Mouse (Mus musculus) cerebellum, adult 18-20 months (tissue): ENCODE measurements around the gene Sct.

Source experiments
- DNase-seq, 2 experiments: peaks; one replicate each; pipeline ENCODE4 v3.0.0; 2021

Sct gene

DNA sequence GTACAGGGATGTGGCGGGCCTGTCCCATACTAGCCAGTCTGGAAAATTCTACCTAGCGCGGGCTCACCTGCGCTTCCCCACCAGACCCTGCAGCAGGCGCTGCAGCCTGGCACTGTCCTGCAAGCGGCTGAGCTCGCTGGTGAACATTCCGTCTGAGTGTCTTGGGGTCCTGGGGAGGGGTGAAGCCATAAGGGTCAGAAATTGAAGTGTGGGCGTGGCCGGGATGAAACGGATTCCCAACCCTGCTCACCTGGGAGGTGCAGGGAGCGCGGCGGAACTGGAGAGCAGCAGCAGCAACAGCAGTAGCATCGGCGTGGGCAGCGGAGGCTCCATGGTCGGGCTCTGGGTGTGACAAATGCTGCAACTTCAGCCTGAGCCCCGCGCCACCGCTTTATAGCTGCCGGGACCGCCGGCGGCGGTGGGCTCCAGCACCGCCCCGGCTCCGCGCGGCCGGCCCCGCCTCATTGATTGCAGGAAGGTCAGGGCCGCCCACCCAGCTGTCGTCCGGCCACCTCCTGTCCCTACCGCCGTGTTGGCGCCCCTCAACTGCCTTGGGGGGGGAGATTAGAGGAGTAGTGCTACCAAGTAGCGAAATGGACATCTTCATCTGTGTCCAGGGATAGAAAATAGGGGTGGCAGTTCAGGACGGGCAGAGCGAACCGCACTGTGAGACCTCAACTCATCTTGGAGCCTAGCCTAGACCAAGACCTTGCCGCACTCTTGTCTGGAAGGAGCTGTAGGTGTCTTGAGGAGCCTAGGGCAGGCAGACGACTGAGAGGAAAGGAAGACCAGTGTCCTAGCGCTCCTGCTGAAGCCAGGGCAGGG, at the start of gene Sct:
TSS of gene Sct (minus strand) at position 368 of the 825 bp plus-strand sequence.
- peak; percentile 64 to 73 for DNase-seq

DNA sequence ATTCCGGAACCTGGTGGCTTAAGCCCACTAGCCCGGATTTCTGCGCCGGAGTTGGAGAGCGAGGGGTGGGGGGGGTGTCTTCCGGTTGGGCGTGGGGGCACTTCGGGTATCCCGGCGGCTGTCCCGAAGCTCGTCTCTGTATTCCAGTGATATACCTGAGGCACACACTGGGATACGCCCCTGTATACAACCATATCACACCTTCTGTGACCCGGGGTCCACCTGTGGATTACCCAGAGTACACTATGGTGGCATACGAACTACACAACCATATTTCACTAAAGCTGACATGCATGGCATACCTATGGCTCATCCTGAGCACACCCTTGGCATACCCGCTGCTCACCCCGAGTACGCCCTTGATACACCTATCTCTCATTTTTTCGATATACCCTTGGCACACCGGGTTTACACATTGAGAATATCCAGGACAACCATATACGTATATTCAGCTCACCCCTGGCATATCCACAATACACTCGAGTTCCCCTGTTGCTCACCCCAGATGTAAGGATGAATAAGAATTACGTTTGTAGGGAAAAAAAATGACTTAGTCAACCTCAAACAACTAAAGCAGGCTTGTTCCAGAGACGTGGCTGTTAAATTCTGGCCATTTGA, 49.5 kb upstream of the Sct start:
- DNase-seq: no peak

DNA sequence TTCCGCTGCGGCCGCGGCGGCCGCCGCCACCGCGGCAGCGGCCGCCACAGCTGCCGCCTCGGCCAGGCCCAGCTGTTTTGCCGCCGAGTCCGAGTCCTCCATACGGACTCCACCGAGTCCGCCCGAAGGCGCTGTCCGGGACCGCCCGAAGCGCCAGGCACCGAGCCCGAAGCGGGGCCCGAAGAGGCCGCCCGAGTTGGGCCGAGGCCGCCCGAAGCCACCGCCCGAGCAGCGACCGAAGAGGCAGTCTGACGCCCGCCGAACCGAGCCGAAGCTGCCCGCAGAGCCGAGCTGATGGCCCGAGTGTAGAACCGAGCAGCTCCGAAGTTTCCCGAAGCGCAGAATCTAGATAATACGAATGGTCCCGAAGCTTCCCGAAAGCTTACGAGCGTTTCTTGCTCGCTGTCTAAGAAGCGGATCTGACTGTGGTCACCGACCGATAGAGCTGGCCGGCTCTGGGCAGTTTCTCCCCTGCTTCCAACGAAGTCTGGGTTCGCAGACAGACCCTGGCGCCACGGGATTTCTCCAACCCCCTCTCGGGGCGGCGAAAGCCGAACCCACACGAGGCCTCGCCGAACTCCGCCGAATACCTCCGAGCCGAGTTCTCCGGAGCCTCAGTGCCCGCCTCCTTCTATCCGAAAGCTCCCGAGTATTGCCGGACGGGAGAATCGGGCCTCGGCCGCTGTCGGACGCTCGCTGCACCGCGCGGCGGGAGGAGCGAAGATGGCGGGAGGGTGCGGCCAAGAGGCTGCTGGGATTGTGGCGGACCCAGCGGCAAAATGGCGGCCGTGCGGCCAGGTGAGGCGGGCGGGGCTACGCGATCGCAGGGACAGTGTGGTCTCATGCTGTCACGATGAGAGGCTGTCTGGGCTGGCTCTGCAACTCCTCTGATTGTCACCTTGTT, 48.8 kb upstream of the Sct start, which contains the start of the genes Deaf1 and Tmem80:
TSS of gene Deaf1 (minus strand) at position 222 of the 904 bp plus-strand sequence.
TSS of gene Tmem80 (plus strand) at position 271 of the 904 bp plus-strand sequence.
- peak; percentile 99 to 100 for DNase-seq

DNA sequence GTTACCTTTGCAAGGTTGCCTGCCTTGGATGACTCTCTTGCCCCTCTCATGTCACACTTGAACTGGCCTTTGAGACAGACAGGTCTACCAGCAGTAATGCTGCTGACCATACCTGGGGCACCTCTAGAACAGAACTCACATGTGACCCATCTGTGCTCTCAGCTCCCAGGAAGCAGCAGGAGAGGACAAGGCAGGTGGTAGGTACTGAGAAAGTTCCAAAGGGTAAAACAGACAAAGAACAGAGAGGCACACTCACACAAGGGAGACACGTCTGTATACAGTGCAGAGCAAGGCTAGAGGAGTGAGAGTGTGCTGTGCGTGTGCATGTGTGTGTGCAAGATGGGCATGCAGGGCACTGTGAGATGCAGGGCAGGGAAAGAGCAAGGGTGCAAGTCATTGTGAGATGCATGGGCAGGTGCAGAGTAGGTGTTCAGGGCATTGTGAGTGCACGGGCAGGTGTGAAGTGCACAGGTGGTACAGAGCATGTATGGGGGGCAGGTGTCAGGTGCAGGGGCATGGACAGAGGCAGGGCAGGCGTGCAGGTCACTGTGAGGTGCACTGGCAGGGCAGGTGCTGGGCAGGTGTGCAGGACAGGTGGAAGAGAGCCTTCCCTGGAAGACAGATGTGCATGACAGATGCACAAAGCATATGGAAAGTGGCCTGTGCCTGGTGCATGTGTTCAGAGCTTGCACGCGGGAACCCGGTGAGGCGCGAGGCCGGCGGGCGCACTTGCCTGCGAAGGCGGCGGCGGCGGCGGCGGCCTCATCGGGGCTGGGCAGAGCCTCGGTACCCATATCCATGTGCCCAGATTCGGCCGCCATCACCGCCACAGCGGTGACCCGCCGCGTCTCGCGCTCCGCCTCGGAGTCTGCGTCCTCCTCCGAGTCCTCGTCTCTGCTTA, 47.9 kb upstream of the Sct start:
- DNase-seq: peak; percentile 41 to 49

DNA sequence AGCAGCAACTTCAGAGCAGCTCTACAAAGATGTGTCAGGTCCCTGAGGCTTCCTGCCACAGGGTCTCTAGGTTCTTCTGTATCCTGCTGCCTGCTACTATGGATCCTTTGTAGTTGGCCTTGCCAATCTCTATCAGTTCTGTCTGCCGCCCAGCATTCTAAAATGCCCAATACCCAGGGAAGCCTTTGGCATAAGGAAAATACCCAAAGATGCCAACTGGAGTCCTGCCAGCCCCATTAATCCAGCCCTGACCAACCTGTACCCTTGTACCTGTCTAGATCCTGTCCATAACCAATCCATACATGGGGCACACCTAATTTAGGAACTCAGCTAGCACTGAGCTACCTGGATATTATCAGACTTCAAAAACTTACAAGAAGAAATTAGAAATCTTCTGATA, 45.8 kb upstream of the Sct start:
- peak; percentile 34 to 47 for DNase-seq

DNA sequence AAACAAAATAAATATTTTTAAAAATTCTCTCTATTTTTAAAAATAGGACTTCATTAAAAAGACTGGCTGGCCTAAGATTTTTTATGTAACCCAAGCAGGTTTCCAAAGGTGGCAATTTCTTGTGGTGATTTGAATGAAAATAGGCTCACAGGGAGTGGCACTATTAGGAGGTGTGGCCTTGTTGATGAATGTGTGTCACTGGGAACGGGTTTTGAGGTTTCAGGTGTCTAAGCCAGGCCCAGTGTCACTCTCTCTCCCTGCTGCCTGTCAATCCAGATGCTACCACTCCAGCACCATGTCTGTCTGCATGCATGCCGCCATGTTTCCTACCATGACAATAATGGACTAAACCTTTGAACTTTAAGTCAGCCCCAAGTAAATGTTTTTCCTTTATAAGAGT, 40.5 kb upstream of the Sct start:
- DNase-seq: no peak

DNA sequence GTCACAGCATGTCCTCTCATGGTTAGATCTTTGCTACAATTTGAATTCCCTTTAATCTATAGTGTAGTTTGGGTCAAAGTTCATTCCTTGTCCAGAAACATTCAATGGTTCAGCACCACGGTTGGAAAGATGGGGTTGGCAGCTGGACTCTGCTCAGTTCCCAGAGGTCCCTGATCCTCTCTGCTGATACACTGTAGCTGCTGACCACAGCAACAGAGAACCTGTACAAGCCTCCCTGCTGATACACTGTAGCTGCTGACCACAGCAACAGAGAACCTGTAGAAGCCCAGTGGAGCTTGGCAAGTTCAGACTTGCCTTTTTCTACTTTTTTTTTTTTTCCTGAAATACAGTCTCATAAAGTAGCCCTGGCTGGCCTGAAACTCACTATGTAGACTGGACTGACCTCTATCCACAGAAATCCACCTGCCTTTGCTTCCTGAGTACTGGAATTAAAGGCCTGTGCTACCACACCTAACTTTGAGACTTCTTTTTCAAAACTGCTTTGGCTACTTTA, 38.7 kb upstream of the Sct start:
- DNase-seq: no peak

DNA sequence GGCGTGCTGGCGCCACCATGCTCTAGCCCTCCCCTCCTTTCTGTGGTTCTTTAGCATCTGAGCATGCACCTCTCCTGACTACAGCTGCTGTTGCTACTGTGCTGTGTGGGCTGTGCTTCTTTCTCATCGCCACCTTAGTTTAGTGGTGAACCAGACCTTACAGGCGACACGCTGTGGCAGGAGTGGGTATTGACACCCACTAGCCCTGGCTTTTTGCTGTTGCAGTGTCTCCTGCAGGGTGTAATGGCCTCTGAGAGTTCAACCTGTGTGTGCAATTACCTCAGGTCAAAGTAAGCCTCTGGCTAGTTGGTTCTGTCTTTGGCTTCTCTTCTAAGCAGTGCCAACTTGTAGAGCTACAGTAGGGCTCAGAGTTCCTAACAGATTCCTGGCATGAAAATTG, 37.0 kb upstream of the Sct start:
- DNase-seq: peak; percentile 42 to 51

DNA sequence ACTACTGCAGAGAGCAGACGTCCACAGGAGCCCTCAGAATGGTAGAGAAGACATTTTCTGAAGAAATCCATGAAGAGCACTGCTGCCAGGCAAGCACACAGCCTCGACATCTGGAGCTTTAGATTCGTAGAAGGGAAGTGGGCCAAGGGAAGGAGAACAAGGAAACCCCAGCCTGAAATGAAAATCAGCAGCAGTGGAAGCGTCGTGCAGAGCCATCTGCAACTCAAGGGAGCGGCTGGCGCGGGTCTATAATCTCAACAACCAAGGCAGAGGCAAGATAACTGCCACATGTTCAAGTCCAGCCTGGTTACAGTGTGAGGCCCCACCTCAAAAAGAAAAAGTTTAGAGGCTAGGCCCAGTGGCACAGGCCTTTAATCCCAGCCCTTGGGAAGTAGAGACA, 36.1 kb upstream of the Sct start:
- no peak for DNase-seq

DNA sequence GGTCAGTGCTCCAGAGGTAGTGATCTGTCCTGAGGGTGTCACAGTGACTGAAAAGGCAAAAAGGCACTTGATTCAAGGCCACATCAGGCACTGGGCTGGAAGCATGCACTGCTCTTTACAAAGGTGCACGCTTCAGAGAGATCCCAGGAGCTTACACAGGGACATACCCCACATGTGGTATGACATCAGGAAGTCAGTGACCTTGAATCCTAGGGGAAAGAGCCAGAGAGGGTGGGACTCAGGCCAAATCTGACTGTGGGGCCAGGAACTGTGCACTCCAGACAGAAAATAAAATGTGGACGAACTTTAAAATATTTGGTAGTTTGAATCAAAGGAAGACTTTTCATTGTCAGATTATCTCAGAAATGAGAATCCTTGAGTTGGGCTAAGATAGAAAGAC, 35.5 kb upstream of the Sct start:
- DNase-seq: no peak

DNA sequence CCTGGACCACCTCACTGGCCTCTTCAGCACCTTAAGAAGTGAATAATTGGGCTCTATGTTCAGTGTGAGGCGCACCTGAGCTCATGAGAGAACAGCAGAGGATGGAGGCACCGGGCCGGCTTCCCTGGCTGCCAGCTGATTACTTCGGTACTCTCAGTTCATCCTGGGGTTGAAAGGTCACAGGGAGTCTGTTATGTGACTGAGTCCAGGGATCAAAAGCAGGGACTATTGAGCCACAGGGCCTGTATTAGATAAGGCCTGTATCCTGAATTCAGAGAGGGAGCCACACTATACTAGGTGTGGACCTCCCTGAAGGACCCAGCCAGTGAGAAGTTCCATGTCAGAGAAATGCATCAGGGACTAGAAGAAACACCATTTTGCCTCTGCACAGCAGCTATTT, 25.6 kb upstream of the Sct start:
- DNase-seq: no peak

DNA sequence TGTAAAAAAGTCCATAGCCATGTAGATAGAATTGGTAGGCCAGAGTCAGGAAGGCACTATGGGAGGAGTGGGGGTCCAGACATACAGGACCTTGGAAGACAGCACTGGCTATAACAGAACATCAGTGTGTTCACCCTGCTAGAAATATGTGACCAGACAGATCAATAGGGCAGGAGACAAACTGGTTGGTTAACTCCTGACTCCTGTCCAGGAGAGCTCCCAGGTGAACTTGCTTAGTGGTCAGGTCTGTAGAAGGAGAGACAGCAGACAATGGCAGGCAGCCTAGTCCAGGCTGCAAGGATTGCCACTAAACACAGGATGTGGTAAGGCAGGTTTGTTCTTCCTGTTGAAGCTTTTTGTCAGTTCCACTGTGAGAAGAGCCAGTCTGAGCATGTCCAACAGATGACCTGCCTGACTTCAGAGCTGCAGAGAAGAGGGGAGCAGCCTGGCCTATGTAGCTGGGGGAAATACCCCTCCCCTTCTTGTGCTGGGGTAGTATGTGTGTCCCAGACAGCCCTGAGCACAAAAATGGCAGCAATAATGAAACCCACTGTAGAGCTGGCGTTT, 23.9 kb upstream of the Sct start:
- DNase-seq: no peak

DNA sequence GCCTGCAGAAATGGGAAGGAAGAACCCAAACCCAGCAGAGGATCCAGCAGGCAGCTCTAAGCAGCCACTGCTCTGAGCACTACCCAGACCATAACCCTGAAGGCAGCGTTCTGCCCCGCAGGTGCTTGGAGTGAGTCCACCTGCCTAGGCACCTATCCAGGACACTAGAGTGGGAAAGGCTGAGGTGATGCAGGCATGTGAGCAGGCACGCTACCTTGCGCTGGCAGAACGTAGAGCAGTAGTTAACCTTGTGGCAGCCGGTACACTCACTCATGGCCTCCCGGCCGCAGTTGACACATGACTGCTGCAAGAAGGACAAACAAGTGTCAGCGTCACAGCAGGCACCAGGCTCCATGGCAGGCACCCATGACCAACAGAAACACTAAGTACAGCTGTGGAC, 22.5 kb upstream of the Sct start:
- DNase-seq: peak; percentile 72 to 76

DNA sequence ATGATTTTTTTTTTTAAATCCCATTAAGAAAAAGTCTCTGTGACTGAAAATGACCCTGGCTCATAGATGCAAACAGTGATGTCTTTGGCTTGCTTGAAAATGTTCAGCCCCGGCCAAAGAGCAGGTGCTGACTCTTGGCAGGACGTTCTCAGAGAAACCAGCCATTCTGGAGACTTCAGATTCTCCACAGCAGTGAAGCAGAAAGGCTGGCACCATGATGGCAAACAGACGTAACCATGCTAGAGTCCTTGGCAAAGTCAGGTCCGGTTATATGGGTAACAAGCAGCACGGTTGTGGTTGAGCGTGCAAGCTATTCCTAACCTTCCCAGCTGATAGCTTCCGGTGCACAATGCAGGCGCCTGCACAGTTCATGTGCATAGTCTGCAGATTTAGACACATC, 20.2 kb upstream of the Sct start:
- DNase-seq: peak; percentile 74 to 84

DNA sequence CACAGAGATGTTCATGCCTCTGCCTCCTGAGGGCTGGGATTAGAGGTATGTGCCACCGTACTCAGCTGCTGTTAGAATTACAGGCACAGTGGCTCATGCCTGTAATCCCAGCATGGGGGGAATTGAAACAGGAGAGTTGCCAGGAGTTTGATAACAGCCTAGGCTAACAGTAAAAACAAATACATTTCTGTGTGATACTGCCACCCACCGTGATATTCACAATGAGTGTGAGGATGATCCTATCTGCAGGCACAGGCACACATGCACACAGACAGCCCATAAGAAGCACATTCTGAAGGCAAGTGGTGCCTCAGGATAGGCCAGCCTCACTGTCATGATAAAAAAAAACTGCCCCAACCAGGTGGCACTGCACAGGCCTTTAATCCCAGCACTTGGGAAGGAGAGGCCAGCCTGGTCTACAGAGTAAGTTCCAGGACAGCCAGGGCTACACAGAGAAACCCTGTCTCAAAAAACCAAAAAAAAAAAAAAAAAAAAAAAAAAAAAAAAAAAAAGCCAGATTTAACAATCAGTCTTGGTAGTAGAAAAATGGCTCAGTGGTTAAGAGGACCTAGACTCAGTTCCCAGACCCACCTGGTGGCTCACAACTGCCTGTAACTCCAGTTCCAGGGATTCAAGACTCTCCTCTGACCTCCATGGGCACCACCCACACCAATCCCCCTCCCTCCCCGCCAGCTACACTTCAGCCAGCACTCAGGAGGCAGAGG, 19.2 kb upstream of the Sct start:
- DNase-seq: no peak

DNA sequence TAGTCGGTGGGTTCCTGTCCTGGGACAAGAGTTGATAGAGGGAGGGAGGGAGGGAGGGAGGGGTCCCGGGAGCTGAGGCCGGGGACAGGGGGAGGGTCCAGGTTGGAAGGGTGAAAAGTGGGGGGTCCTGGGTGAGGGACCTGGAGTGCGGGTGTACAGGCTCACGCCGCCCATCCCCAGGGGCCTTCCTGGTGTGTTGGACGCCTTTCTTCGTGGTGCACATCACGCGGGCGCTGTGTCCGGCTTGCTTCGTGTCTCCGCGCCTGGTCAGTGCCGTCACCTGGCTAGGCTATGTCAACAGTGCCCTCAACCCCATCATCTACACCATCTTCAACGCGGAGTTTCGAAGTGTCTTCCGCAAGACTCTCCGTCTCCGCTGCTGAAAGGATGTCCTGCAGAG, 15.5 kb upstream of the Sct start:
- no peak for DNase-seq

DNA sequence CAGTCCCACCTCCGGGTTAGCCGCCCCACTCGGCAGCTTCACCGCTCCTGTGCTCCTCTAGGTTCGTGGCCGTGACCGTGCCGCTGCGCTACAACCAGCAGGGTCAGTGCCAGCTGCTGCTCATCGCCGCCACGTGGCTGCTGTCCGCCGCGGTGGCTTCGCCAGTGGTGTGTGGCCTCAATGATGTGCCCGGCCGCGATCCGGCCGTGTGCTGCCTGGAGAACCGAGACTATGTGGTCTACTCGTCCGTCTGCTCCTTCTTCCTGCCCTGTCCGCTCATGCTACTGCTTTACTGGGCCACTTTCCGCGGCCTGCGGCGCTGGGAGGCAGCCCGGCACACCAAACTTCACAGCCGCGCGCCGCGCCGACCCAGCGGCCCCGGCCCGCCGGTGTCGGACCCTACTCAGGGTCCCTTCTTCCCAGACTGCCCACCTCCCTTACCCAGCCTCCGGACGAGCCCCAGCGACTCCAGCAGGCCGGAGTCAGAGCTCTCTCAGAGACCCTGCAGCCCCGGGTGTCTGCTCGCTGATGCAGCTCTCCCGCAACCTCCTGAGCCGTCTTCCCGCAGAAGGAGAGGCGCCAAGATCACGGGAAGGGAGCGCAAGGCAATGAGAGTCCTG, 15.0 kb upstream of the Sct start:
- DNase-seq: peak; percentile 23 to 51

DNA sequence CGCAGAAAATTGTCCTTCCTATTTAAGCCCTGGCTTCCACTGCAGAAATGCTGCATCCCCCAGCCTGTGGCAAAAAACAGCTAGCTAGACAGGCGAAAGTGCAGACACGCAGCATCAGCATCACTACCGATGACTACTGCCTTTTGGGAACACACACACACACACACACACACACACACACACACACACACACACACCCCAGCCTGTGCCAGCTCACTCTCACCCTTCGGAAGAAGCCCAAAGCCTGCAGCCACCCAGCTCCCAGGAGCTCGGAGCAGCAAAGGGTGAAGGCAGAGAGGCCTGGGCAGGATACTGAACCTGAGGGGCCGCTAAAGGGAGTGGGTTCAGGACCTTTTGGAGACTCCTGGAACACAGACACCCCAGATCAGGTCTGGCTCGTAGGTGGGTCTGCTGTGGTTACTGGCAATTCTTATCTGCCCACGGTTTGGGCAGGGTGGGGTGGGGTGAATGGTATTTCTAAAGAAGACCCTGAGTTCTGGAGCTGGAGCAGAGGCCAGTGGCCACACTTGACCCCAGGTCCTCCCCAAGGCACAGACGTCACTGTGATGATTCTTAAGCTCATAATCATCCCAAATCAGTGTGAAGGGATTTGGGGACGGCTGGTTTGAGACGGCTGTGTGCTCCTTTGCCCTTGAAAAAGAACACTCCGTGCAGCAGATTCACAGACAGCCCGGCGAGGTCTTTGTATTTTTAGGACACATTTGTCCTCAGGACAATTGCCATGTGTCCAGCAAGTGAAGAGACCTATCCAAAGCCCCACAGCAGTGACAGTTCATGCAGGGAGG, 13.9 kb upstream of the Sct start:
- no peak for DNase-seq

DNA sequence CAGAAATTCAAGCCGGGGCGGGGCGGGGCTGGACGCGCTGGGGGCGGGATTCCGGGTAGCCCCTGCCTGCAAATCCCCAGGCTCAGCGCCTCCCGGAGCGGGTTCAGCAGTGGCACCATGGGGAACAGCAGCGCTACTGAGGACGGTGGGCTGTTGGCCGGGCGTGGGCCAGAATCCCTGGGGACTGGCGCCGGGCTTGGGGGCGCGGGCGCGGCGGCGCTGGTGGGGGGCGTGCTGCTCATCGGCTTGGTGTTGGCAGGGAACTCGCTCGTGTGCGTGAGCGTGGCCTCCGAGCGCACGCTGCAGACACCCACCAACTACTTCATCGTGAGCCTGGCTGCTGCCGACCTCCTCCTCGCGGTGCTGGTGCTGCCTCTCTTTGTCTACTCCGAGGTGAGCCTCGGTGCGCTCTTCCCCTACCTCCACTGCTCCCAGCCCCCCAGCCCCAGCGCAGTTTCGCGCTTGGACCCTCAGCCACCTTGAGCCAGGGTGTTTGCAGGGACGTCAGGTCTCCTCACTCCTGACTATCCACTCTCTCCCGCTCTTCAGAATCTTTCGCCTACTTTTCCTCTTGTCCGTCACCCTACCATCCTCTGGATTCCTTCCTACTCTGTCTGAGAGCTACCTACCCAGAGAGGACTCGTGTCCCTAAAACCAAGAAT, 13.1 kb upstream of the Sct start, which contains the start of gene Drd4:
TSS of gene Drd4 (plus strand) at position 86 of the 662 bp plus-strand sequence.
- no peak for DNase-seq
